Mouse (Mus musculus): ENCODE measurements around the gene Shank2. TPM values are rescaled to one million over a fixed set of nuclear protein-coding genes. Genes with fewer than 3 reads are reported as not detected.

The Shank2 gene
- polyA plus RNA-seq, 1 experiment from 2014 or later, result 0.39 TPM

DNA sequence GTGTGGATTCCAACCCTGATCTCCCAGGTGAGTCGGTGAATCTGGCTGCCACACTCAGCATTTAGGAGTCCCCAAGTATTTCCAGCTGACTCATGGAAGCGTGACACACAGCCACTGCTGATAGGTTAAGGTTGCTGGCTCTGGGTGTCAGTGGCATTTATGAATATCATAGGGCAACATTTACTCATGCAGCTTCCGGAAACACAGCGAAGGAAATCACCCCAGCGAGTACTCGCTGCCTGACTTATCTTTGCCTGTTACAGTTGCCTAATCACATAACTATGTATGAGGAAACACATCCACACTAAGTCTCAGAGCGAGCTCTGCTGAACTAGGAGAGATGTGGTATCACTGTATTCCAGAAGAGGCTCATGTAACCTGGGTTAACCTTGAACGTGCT lies 231.8 kb downstream of the Shank2 start:
- Histone ChIP-seq H3K4me3 (no peak overlapping the region), H3K9me3 (replicated peaks) (no peaks in the 10 kb centered on the region), H3K27ac (no peak overlapping the region), H3K27me3 (ENCODE audit: low read depth, poor library complexity, severe bottlenecking) (0 out of 2 replicates have a peak, but pooled peaks cover 8% of the 10 kb centered on the region), H3K36me3 (no peaks in the 10 kb centered on the region), H3K4me1 (peaks cover 13% of the 10 kb centered on the region)
- no peak for DNase-seq (ENCODE audit: low spot score)
- 88% methylated on average over 8 of the region's 8 CpGs for WGBS

GRCm38 (mm10) chr7:144234783-144235182 lies 233.1 kb downstream of the Shank2 start:
- H3K36me3 ChIP-seq, result no peaks in the 10 kb centered on the region
- DNase-seq (ENCODE audit: low spot score), result no peak
- no peak overlapping the region for H3K27ac ChIP-seq
- H3K4me3 ChIP-seq, result no peak overlapping the region
- H3K4me1 ChIP-seq, result peaks cover 22% of the 10 kb centered on the region
- H3K27me3 ChIP-seq (ENCODE audit: low read depth, poor library complexity, severe bottlenecking), result 0 out of 2 replicates have a peak, but pooled peaks cover 8% of the 10 kb centered on the region
- H3K9me3 ChIP-seq (replicated peaks), result no peaks in the 10 kb centered on the region
- WGBS, result 62% methylated on average over 5 of the region's 5 CpGs

DNA sequence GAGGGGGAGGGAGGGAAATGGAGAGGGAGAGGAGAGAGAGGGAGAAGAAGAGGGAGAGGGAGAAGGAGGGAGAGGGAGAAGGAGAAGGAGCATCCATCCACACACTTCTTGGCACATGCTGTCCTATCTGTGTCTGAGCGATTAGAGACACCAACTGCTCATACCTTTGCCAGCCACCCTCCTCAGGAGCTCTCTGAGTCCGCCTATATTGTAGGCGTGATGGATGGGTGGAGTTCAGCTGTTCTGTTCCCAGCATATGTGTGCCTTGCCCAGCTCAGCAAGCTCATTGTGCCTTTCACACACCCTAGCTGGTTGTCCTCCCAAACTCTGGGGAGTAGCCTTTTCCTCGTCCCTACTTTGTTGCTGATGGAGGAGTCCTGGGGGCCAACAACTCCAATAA lies 233.8 kb downstream of the Shank2 start:
- peaks cover 29% of the 10 kb centered on the region for H3K4me1 ChIP-seq

GRCm38 (mm10) chr7:144236802-144237201 lies 235.1 kb downstream of the Shank2 start:
- 0 out of 2 replicates have a peak, but pooled peaks cover 8% of the 10 kb centered on the region for H3K27me3 ChIP-seq (ENCODE audit: low read depth, poor library complexity, severe bottlenecking)
- no peak overlapping the region for H3K27ac ChIP-seq
- 54% methylated on average over 13 of the region's 13 CpGs for WGBS
- peaks cover 29% of the 10 kb centered on the region for H3K4me1 ChIP-seq
- H3K4me3 ChIP-seq, result no peak overlapping the region
- DNase-seq (ENCODE audit: low spot score), result no peak
- H3K36me3 ChIP-seq, result no peaks in the 10 kb centered on the region
- H3K9me3 ChIP-seq (replicated peaks), result no peaks in the 10 kb centered on the region

More for the DNA sequence above, 233.8 kb downstream of the Shank2 start:
- Histone ChIP-seq H3K36me3 (no peaks in the 10 kb centered on the region), H3K27me3 (ENCODE audit: low read depth, poor library complexity, severe bottlenecking) (0 out of 2 replicates have a peak, but pooled peaks cover 8% of the 10 kb centered on the region), H3K27ac (no peak overlapping the region), H3K4me3 (no peak overlapping the region), H3K9me3 (replicated peaks) (no peaks in the 10 kb centered on the region)
- DNase-seq (ENCODE audit: low spot score), result no peak
- 81% methylated on average over 4 of the region's 4 CpGs for WGBS

DNA sequence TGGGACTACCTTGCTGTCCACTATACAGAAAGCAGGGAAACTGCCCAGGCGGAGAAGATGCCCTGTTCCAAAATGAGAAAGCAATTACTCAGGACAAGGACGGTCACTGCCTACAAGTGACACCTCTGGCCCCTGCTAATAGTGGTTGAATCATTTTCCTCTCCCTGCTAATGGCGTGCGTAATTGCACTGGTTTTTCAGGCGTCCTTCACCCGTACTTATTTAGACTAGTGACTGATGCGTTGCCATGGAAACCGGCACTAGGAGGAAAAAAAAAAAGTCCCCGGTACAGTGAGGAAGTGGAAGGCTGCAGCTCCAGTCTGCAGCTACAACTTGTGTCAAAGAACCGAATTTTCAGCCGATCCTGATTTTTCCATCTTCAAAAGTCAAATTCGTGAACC lies 236.7 kb downstream of the Shank2 start:
- H3K27ac ChIP-seq, result no peak overlapping the region
- DNase-seq (ENCODE audit: low spot score), result peak; percentile 40
- 35% methylated on average over 12 of the region's 12 CpGs for WGBS
- H3K4me3 ChIP-seq, result no peak overlapping the region
- H3K4me1 ChIP-seq, result peaks cover 29% of the 10 kb centered on the region
- 0 out of 2 replicates have a peak, but pooled peaks cover 8% of the 10 kb centered on the region for H3K27me3 ChIP-seq (ENCODE audit: low read depth, poor library complexity, severe bottlenecking)
- H3K9me3 ChIP-seq (replicated peaks), result no peaks in the 10 kb centered on the region
- no peaks in the 10 kb centered on the region for H3K36me3 ChIP-seq

DNA sequence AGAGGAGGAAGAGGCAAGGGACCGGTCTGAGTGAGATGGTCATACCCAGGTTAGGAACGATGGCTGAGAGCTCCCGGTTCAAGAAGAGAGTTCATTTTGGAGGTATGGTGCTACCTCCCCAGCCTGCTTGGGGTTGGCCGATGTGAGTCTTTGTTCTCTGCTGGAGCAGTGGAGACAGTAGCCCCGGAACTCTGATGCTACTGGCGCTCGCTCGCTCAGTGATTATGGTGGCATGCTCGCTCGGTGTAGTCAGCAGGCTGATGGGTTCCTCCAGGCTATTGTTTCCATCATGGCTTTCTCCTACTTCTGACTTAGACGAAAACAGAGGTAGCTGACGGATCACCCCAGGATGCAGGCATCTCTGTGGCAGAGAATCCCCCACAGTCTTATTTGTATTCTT lies 237.3 kb downstream of the Shank2 start:
- no peak overlapping the region for H3K4me3 ChIP-seq
- 59% methylated on average over 12 of the region's 12 CpGs for WGBS
- no peaks in the 10 kb centered on the region for H3K36me3 ChIP-seq
- H3K27ac ChIP-seq, result no peak overlapping the region
- no peak for DNase-seq (ENCODE audit: low spot score)
- 0 out of 2 replicates have a peak, but pooled peaks cover 8% of the 10 kb centered on the region for H3K27me3 ChIP-seq (ENCODE audit: low read depth, poor library complexity, severe bottlenecking)
- H3K9me3 ChIP-seq (replicated peaks), result no peaks in the 10 kb centered on the region
- H3K4me1 ChIP-seq, result peaks cover 29% of the 10 kb centered on the region

- 39% methylated on average over 6 of the region's 6 CpGs for WGBS
- H3K4me1 ChIP-seq, result peaks cover 26% of the 10 kb centered on the region
These were observed 238.0 kb downstream of the Shank2 start for GRCm38 (mm10) chr7:144239571-144240370.

GRCm38 (mm10) chr7:144240736-144241343 lies 239.1 kb downstream of the Shank2 start:
- peaks cover 26% of the 10 kb centered on the region for H3K4me1 ChIP-seq
- H3K9me3 ChIP-seq (replicated peaks), result no peaks in the 10 kb centered on the region
- H3K36me3 ChIP-seq, result no peaks in the 10 kb centered on the region
- 0 out of 2 replicates have a peak, but pooled peaks cover 8% of the 10 kb centered on the region for H3K27me3 ChIP-seq (ENCODE audit: low read depth, poor library complexity, severe bottlenecking)
- H3K4me3 ChIP-seq, result no peak overlapping the region
- 75% methylated on average over 4 of the region's 4 CpGs for WGBS
- H3K27ac ChIP-seq, result no peak overlapping the region
- no peak for DNase-seq (ENCODE audit: low spot score)

More at GRCm38 (mm10) chr7:144239571-144240370, 238.0 kb downstream of the Shank2 start:
- H3K27me3 ChIP-seq (ENCODE audit: low read depth, poor library complexity, severe bottlenecking), result 0 out of 2 replicates have a peak, but pooled peaks cover 8% of the 10 kb centered on the region
- DNase-seq (ENCODE audit: low spot score), result no peak
- no peaks in the 10 kb centered on the region for H3K36me3 ChIP-seq
- H3K4me3 ChIP-seq, result no peak overlapping the region
- H3K27ac ChIP-seq, result no peak overlapping the region
- no peaks in the 10 kb centered on the region for H3K9me3 ChIP-seq (replicated peaks)

DNA sequence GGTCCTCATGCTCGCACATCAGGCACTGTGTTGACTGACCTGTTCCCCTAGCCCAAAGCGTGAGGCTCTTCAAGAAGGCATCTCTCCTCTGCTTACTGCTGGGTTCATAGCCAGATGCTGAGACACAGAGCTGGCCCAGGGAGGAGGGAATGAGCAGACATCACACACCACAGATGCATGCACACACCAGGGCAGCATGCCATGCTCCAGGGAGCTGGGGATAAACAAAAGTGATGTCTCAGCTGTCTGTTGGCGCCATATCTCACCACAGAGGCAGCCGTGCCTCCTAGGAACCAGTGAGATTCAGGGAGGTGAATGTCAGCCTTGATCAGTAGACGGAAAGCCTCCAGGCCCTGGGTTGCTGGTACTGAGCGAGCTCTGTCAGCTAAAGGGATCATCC lies 242.5 kb downstream of the Shank2 start:
- Histone ChIP-seq H3K27me3 (ENCODE audit: low read depth, poor library complexity, severe bottlenecking) (no peaks in the 10 kb centered on the region), H3K36me3 (no peaks in the 10 kb centered on the region), H3K9me3 (replicated peaks) (no peaks in the 10 kb centered on the region), H3K4me1 (peaks cover 13% of the 10 kb centered on the region), H3K4me3 (no peak overlapping the region), H3K27ac (no peak overlapping the region)
- no peak for DNase-seq (ENCODE audit: low spot score)
- 85% methylated on average over 6 of the region's 6 CpGs for WGBS

GRCm38 (mm10) chr7:144246271-144246670 lies 244.5 kb downstream of the Shank2 start:
- Histone ChIP-seq H3K27me3 (ENCODE audit: low read depth, poor library complexity, severe bottlenecking) (no peaks in the 10 kb centered on the region), H3K27ac (no peak overlapping the region), H3K4me3 (no peak overlapping the region), H3K36me3 (no peaks in the 10 kb centered on the region), H3K9me3 (replicated peaks) (no peaks in the 10 kb centered on the region), H3K4me1 (no peaks in the 10 kb centered on the region)
- WGBS, result 87% methylated on average over 3 of the region's 3 CpGs
- DNase-seq (ENCODE audit: low spot score), result no peak

DNA sequence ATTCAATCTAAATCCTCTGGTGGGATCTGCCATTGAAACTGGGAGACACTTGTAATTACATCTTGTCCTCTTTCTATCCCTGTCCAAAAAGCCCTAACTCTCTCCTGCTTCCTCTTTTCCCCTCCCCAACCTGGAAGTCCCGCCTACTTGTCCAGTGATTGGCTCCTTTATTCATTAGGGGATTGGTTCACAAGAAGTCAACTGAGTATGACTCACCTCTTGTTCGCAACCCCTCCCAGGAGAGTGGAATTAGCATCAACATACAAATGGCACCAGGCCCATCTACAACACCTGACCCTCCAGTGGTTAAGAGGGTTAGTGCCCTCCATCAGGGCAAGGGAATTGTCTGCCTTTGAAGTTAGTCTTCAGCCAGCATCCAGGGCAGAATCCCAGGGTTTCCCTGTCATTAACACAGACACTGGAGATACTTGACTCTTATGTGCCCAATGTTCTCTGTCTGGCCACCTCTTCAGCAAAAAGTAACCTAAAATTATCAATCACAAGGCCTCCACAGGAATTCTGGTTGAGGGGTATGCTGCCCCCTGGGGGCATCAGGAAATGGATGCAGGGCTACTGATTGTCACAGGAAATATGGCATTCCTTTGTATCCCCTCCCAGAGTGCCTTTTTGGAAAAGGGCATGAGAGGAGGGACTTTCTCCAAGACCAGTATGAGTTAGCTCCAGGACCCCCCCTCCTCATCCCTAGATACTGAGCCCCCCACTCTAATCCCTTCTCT lies 247.1 kb downstream of the Shank2 start:
- Histone ChIP-seq H3K27me3 (ENCODE audit: low read depth, poor library complexity, severe bottlenecking) (no peaks in the 10 kb centered on the region), H3K4me1 (no peaks in the 10 kb centered on the region), H3K36me3 (no peaks in the 10 kb centered on the region), H3K27ac (no peak overlapping the region), H3K9me3 (replicated peaks) (no peaks in the 10 kb centered on the region), H3K4me3 (no peak overlapping the region)
- 42% methylated on average over 2 of the region's 2 CpGs for WGBS
- no peak for DNase-seq (ENCODE audit: low spot score)

DNA sequence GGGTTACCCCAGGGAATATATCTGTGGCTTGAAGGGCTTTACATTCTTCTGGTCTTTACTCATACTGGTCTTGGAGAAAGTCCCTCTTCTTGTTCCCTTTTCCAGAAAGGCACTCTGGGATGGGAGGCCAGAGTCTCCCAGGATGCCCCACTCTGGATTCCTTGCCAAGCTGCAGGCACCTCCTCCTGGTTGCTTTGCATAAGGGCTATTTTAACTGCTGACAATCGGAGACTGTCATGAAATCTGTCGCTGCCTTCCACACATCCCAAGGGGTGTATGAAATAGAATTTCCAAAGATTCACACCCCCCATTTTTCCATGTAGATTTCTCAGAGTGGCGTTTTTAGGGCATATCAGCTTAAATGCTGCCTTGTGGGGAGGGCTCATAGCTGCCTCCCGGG lies 249.1 kb downstream of the Shank2 start:
- WGBS, result 77% methylated on average over 4 of the region's 4 CpGs
- Histone ChIP-seq H3K27me3 (ENCODE audit: low read depth, poor library complexity, severe bottlenecking) (no peaks in the 10 kb centered on the region), H3K4me3 (no peak overlapping the region)

DNA sequence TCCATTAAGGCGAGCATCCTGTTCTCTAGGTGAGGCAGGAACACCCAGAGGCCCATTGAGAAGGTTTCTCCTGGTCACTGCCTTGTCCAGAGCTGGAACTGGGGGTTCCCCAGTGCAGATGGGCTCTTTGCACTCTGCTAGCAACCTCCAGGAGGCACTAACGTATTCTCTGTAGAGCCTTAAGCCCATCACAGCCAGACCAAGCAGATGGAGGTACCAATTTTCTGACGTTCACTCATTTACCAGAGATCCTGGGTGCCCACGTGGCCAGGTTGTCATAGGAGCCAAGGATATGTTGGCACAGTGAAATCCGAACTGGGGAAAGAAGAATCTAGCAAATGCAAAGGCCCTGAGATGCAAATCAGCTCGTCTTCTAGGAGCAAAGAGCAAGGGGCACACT lies 249.5 kb downstream of the Shank2 start:
- Histone ChIP-seq H3K4me3 (no peak overlapping the region), H3K27me3 (ENCODE audit: low read depth, poor library complexity, severe bottlenecking) (no peaks in the 10 kb centered on the region), H3K36me3 (no peaks in the 10 kb centered on the region), H3K27ac (no peak overlapping the region), H3K4me1 (peaks cover 13% of the 10 kb centered on the region), H3K9me3 (replicated peaks) (no peaks in the 10 kb centered on the region)
- DNase-seq (ENCODE audit: low spot score), result no peak
- WGBS, result 57% methylated on average over 6 of the region's 6 CpGs

More for the DNA sequence above, 249.1 kb downstream of the Shank2 start:
- Histone ChIP-seq H3K36me3 (no peaks in the 10 kb centered on the region), H3K4me1 (peaks cover 9% of the 10 kb centered on the region), H3K9me3 (replicated peaks) (no peaks in the 10 kb centered on the region), H3K27ac (no peak overlapping the region)
- DNase-seq (ENCODE audit: low spot score), result no peak
